Mouse (Mus musculus): ENCODE data around the gene Kri1. TPM values are rescaled to one million over a fixed set of nuclear protein-coding genes. Genes with fewer than 3 reads are reported as not detected.

The Kri1 gene
- polyA plus RNA-seq, 1 experiment from 2014 or later: 13.6 TPM

DNA sequence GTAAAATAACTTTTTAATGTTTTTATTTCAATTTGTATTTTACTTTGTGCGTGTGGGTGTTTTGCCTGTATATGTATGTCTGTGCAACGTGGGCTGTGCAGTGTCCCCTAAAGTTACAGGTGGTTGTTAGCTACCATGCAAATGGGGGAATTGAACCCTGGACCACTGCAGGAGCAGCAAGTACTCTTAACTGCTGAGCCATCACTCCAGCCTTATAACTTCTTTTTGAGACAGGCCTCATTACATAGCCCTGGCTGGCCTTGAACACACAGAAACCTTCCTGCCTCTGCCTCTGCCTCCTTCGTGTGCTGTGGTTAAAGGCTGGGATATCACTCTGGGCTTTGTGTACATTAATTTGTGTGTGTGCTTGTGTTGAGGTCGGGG lies 48.3 kb downstream of the Kri1 start:
- Histone ChIP-seq H3K4me1 (replicated peaks) (peaks cover 26% of the 10 kb centered on the region), H3K27ac (ENCODE audit: poor library complexity, severe bottlenecking) (peak overlapping the region; percentile 97), H3K4me3 (peak overlapping the region; percentile 89), H3K9ac (peak overlapping the region; percentile 97), H3K9me3 (replicated peaks) (no peaks in the 10 kb centered on the region), H3K4me2 (peak overlapping the region; percentile 81), H3K27me3 (replicated peaks) (peaks cover 24% of the 10 kb centered on the region), H3K36me3 (peaks cover 25% of the 10 kb centered on the region)
- ATAC-seq (ENCODE audit: insufficient number of reproducible peaks, low FRiP score): no peak
- WGBS: 34% methylated on average over 4 of the region's 4 CpGs

DNA sequence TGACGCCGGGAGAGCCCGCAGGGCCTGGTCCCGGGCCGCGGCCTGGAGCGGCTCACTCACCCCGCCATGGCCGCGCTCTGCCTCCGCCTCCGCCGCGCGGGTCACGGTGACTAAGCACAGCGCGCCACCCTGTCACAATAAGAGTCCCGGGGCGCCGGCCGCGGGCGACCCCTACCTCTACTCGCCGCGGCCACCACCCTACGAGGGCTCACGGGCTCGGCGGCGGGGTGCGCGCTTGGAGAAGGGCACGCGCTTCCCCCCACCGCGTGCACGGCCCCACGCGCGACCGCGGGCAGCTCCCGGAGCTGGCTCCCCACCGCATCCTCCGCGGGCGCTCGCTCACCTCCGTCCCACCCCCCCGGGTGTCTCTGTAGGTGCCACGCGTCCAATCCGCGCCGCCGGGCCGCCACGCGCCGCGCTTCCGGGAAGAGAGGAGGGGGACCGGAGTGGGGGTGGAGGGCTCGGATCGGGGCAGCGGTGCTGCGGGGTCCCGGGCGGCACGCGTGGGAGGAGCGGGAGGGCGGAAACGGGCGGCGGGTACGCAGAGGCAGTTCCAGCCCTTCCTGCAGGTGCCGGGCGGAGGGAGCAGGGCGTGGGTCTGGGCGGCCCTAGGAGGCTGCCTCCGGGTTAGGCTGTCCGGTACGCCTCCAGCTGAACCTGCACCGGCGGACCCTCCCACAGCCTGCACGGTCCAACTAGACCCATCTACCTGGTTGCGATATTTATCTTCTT lies 48.9 kb downstream of the Kri1 start, which contains the start of gene Keap1:
Keap1 (minus strand) TSS at position 629 of the 732 bp plus-strand sequence.
- under 1% methylated on average over 85 of the region's 90 CpGs for WGBS

DNA sequence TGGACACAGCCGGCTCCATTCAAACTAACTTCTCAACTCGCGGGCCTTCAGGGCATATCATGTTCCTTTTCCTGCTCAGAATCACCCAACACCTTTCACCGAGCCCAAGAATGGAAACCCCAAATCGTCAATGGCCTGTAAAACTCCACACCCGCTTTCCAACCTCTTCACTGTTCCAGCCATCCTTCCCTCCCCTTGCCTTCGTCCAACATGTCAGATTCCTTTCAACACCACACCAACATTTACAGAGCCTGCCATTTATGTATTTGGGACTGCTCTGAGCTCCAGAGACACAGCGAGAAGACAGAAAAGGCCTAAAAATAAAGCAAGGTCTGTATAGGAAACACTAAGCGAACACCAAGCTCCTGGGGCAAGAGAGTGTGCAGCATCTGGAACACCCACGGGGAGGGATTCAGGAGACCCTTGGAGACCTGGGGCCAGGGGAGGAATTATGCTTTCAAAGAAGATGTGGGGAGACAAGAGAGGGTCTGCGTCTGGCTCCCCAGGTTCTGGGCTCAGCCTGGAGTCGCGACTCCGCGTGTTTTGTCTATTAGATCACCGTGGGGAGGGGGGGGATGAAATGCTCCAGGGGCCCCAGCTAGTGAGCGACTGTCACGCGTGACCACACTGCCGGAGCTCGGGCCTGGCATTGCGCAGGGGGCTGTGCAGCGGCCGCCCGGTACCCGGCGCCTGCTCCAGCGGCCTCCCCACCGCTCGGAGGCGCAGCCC lies 49.6 kb downstream of the Kri1 start:
- H3K9me3 ChIP-seq (replicated peaks): no peaks in the 10 kb centered on the region
- peaks cover 18% of the 10 kb centered on the region for H3K4me1 ChIP-seq (replicated peaks)
- peak overlapping the region; percentile 89 for H3K4me3 ChIP-seq
- H3K27ac ChIP-seq (ENCODE audit: poor library complexity, severe bottlenecking): peak overlapping the region; percentile 97
- under 1% methylated on average over 31 of the region's 31 CpGs for WGBS
- H3K4me2 ChIP-seq: peak overlapping the region; percentile 81
- peak; percentile 16 for ATAC-seq (ENCODE audit: insufficient number of reproducible peaks, low FRiP score)
- H3K9ac ChIP-seq: peak overlapping the region; percentile 97
- peaks cover 12% of the 10 kb centered on the region for H3K27me3 ChIP-seq (replicated peaks)
- peaks cover 38% of the 10 kb centered on the region for H3K36me3 ChIP-seq

More for the DNA sequence above, 48.9 kb downstream of the Kri1 start, which contains the start of gene Keap1:
- H3K27me3 ChIP-seq (replicated peaks): peaks cover 19% of the 10 kb centered on the region
- peak within 1 kb of the TSS; percentile 97 for H3K9ac ChIP-seq
- H3K4me3 ChIP-seq: peak within 1 kb of the TSS; percentile 89
- H3K9me3 ChIP-seq (replicated peaks): no peaks in the 10 kb centered on the region
- ATAC-seq (ENCODE audit: insufficient number of reproducible peaks, low FRiP score): peak; percentile 92
- H3K4me1 ChIP-seq (replicated peaks): peaks cover 21% of the 10 kb centered on the region
- H3K4me2 ChIP-seq: peak within 1 kb of the TSS; percentile 81
- H3K27ac ChIP-seq (ENCODE audit: poor library complexity, severe bottlenecking): peak within 1 kb of the TSS; percentile 97
- H3K36me3 ChIP-seq: peaks cover 30% of the 10 kb centered on the region

DNA sequence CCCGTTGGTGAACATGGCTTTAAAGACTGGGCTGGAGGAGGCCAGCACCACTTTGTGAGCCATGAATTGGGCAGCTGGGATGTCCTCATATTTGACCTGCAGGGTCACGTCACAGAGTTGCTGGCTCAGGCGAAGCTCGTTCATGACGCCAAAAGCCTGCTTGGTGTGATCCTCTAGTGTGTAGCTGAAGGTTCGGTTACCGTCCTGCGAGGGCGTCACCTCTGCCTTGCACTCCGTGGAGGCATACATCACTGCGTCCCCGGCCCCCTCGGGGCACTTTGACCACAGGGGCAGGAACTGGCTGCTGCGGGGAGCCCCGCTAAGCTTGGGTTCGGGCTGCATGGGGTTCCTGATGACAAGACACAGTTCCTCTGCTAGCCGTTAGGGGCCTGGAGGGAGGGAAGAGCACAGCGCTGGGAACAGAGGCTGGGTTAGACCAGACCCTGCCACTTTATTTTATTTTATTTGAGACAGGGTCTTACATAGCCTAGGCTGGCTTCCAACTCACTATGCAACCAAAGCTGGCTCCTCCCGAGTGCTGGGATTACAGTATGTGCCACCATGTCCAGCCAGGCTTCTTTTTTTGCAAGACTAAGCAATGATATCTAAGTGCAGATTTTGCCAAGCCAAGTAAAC lies 50.3 kb downstream of the Kri1 start:
- peak overlapping the region; percentile 97 for H3K27ac ChIP-seq (ENCODE audit: poor library complexity, severe bottlenecking)
- peak overlapping the region; percentile 89 for H3K4me3 ChIP-seq
- H3K36me3 ChIP-seq: peaks cover 45% of the 10 kb centered on the region
- ATAC-seq (ENCODE audit: insufficient number of reproducible peaks, low FRiP score): 0 out of 2 replicates have a peak, but pooled peaks have one; percentile 5
- peaks cover 18% of the 10 kb centered on the region for H3K4me1 ChIP-seq (replicated peaks)
- 15% methylated on average over 19 of the region's 19 CpGs for WGBS
- H3K27me3 ChIP-seq (replicated peaks): peaks cover 6% of the 10 kb centered on the region
- peak overlapping the region; percentile 97 for H3K9ac ChIP-seq
- peak overlapping the region; percentile 81 for H3K4me2 ChIP-seq
- H3K9me3 ChIP-seq (replicated peaks): no peaks in the 10 kb centered on the region

DNA sequence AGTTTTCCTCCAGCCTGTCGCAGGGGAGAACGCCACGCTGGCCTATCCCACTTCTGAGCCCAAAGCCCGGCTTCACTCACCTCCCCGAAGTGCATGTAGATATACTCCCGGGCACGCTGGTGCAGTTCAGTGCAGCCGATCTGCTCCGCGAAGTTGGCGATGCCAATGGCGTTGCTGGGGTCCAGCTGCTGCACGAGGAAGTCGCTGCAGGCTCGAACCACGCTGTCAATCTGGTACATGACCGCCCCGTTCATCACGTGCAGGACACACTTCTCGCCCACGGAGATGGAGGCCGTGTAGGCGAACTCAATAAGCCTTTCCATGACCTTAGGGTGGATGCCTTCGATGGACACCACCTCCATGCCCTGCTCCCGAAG lies 50.8 kb downstream of the Kri1 start:
- Histone ChIP-seq H3K4me3 (peak overlapping the region; percentile 89), H3K9ac (peak overlapping the region; percentile 97), H3K9me3 (replicated peaks) (no peaks in the 10 kb centered on the region), H3K4me2 (peak overlapping the region; percentile 81), H3K27me3 (replicated peaks) (peaks cover under 1% of the 10 kb centered on the region; the same call in 1 of the 2 replicates), H3K27ac (ENCODE audit: poor library complexity, severe bottlenecking) (peak overlapping the region; percentile 97), H3K36me3 (peaks cover 50% of the 10 kb centered on the region), H3K4me1 (replicated peaks) (peaks cover 18% of the 10 kb centered on the region)
- 79% methylated on average over 25 of the region's 25 CpGs for WGBS
- ATAC-seq (ENCODE audit: insufficient number of reproducible peaks, low FRiP score): no peak

DNA sequence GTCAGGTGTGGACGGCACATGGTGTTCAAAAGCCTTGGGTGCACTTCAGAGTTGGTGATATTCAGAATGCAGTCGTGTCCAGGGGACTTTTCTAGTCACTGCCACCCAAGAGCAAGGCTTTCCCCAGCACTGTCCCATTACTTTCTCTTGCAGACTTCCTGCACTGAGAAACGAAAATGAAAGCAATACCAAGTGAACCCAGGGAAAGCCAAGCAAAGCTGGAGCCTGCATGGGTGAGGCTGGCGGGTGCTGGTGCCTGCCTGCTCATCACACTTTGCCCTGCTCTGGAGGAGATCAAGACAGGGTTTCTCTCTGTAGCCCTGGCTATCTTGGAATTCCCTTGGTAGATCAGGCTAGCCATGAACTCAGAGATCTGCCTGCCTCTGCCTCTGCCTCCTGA lies 52.4 kb downstream of the Kri1 start:
- 82% methylated on average over 4 of the region's 4 CpGs for WGBS
- no peak for ATAC-seq (ENCODE audit: insufficient number of reproducible peaks, low FRiP score)

DNA sequence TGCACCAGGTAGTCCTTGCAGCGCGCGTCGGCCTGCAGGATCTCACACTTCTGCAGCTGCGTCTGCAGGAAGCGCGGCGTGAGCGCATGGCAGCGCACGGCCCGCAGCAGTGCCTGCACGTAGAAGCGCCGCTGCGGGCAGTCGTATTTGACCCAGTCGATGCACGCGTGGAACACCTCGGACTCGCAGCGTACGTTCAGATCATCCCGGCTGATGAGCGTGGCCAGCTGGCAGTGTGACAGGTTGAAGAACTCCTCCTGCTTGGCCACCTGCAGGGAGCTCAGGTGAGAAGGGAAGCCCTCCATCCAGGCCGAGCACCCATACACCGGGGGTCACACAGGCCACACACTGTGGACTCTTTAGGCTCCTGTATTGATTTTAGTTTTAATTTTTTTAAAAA lies 54.0 kb downstream of the Kri1 start:
- 81% methylated on average over 28 of the region's 28 CpGs for WGBS

More for the DNA sequence above, 52.4 kb downstream of the Kri1 start:
- H3K4me1 ChIP-seq (replicated peaks): peaks cover 18% of the 10 kb centered on the region
- peaks cover 65% of the 10 kb centered on the region for H3K36me3 ChIP-seq
- H3K4me2 ChIP-seq: no peak overlapping the region
- H3K27me3 ChIP-seq (replicated peaks): no peaks in the 10 kb centered on the region
- no peaks in the 10 kb centered on the region for H3K9me3 ChIP-seq (replicated peaks)
- H3K27ac ChIP-seq (ENCODE audit: poor library complexity, severe bottlenecking): no peak overlapping the region
- H3K9ac ChIP-seq: no peak overlapping the region
- no peak overlapping the region for H3K4me3 ChIP-seq

DNA sequence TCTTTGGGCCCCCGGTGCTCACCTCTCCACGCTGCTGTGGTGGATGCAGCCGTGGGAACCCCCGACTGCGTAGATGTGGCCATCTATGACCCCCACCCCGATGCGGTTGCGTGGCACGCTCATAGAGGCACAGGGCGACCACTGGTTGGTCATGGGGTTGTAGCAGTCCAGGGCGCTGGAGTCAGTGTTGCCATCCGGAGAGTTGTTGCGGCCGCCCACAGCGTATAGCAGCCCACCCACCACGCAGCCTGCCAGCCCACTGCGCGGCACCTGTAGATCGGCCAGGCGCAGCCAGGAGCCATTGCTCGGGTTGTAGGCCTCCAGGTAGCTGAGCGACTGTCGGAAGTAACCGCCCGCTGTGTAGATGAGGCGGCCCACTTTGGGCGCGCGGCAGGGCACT lies 54.4 kb downstream of the Kri1 start:
- peaks cover 14% of the 10 kb centered on the region for H3K4me1 ChIP-seq (replicated peaks)
- no peaks in the 10 kb centered on the region for H3K9me3 ChIP-seq (replicated peaks)
- no peak overlapping the region for H3K4me3 ChIP-seq
- peaks cover 84% of the 10 kb centered on the region for H3K36me3 ChIP-seq
- H3K27ac ChIP-seq (ENCODE audit: poor library complexity, severe bottlenecking): no peak overlapping the region
- no peak for ATAC-seq (ENCODE audit: insufficient number of reproducible peaks, low FRiP score)
- H3K4me2 ChIP-seq: no peak overlapping the region
- WGBS: 89% methylated on average over 29 of the region's 29 CpGs
- no peaks in the 10 kb centered on the region for H3K27me3 ChIP-seq (replicated peaks)
- H3K9ac ChIP-seq: no peak overlapping the region

More for the DNA sequence above, 54.0 kb downstream of the Kri1 start:
- H3K4me3 ChIP-seq: no peak overlapping the region
- no peak overlapping the region for H3K4me2 ChIP-seq
- H3K4me1 ChIP-seq (replicated peaks): peaks cover 14% of the 10 kb centered on the region
- no peak overlapping the region for H3K27ac ChIP-seq (ENCODE audit: poor library complexity, severe bottlenecking)
- ATAC-seq (ENCODE audit: insufficient number of reproducible peaks, low FRiP score): no peak
- no peaks in the 10 kb centered on the region for H3K9me3 ChIP-seq (replicated peaks)
- H3K27me3 ChIP-seq (replicated peaks): no peaks in the 10 kb centered on the region
- peaks cover 81% of the 10 kb centered on the region for H3K36me3 ChIP-seq
- H3K9ac ChIP-seq: no peak overlapping the region

DNA sequence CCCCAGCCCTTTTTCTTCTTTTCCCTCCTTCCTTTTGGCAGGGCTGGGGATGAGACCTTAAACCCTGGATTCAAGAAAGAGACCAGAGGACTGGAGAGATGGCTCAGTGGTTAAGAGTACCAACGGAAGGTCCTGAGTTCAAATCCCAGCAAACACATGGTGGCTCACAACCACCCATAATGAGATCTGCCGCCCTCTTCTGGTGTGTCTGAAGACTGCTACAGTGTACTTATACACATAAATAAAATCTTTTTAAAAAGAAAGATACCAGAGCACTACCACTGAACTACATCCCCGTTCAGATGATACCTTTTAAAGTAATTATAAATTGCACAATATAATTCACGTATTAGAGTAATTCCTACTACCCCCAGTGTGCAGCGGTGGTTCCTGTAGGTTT lies 54.9 kb downstream of the Kri1 start:
- Histone ChIP-seq H3K36me3 (peaks cover 84% of the 10 kb centered on the region), H3K4me3 (no peak overlapping the region), H3K4me1 (replicated peaks) (peaks cover 18% of the 10 kb centered on the region), H3K27me3 (replicated peaks) (no peaks in the 10 kb centered on the region), H3K4me2 (no peak overlapping the region), H3K27ac (ENCODE audit: poor library complexity, severe bottlenecking) (no peak overlapping the region), H3K9me3 (replicated peaks) (no peaks in the 10 kb centered on the region), H3K9ac (no peak overlapping the region)
- WGBS: 90% methylated on average over 5 of the region's 5 CpGs
- ATAC-seq (ENCODE audit: insufficient number of reproducible peaks, low FRiP score): no peak

DNA sequence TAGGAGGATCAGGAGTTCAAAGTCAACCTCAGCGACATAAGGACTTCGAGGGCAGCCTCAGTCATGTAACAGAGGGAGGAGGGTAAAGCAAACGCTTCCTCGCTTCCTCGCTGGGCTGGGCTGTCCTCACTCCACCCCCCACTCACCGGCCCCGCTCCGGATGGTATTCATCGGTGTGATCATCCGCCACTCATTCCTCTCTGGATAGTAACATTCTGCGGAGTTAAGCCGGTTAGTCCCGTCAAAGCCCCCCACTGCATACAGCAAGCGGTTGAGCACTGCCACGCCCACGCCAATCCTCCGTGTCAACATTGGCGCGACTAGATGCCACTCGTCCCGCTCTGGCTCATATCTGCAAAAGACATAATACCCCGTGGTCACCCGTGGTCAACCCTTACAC lies 56.2 kb downstream of the Kri1 start:
- Histone ChIP-seq H3K4me1 (replicated peaks) (peaks cover 10% of the 10 kb centered on the region; the same call in 1 of the 2 replicates), H3K27ac (ENCODE audit: poor library complexity, severe bottlenecking) (no peak overlapping the region), H3K9me3 (replicated peaks) (no peaks in the 10 kb centered on the region), H3K36me3 (peaks cover 78% of the 10 kb centered on the region), H3K4me2 (no peak overlapping the region), H3K9ac (no peak overlapping the region), H3K4me3 (no peak overlapping the region), H3K27me3 (replicated peaks) (no peaks in the 10 kb centered on the region)
- 49% methylated on average over 23 of the region's 23 CpGs for WGBS
- ATAC-seq (ENCODE audit: insufficient number of reproducible peaks, low FRiP score): no peak

DNA sequence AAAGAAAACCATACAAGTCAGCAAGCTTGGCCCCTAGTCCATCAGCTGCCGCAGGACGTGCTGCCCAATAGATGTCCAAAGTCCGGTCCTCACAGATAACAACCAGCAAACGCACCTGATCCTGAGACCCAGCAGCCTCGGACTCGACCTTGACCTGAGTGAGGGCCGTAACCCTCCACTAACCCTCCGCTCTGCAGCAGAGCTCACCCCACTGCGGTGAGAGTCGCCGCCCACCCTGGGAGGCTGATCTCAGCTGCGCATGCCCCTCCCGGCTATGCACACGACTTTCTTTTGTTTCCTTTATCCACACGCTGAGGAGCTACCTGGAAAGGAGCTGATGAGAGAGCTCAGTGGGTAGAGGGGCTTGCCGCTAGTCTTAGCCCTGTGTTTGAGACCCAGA lies 60.4 kb downstream of the Kri1 start:
- 10% methylated on average over 16 of the region's 16 CpGs for WGBS
- Histone ChIP-seq H3K4me1 (replicated peaks) (peaks cover 9% of the 10 kb centered on the region; the same call in 1 of the 2 replicates), H3K4me2 (peak overlapping the region; percentile 64), H3K9me3 (replicated peaks) (peaks cover 5% of the 10 kb centered on the region; the same call in 1 of the 2 replicates), H3K4me3 (peak overlapping the region; percentile 32), H3K36me3 (peaks cover 38% of the 10 kb centered on the region), H3K27me3 (replicated peaks) (no peaks in the 10 kb centered on the region), H3K27ac (ENCODE audit: poor library complexity, severe bottlenecking) (no peak overlapping the region), H3K9ac (peak overlapping the region; percentile 50)
- ATAC-seq (ENCODE audit: insufficient number of reproducible peaks, low FRiP score): peak; percentile 45

Measured in heart, embryonic 12.5 days (tissue).